Mouse (Mus musculus): ENCODE data around the gene Gstp2.

- TF ChIP-seq CTCF (IDR thresholded peaks at IDR 0.05; ENCODE audit: low read depth) (no peak), EP300 (IDR thresholded peaks at IDR 0.05; ENCODE audit: low read depth) (no peak)
Observed at GRCm38 (mm10) chr19:4079594-4079993, 33.8 kb upstream of the Gstp2 start.
